Mouse (Mus musculus) liver, postnatal 0 days (tissue): Measurements from ENCODE around the gene Rgp1.

ENCODE experiments used
- CTCF ChIP-seq: sonication (generic); IDR thresholded peaks from 2 replicates; pipeline ENCODE4 v1.5.1; 2016; ENCODE audit warnings: antibody characterized with exemption, low read depth
- EP300 ChIP-seq: IDR thresholded peaks from 2 replicates; pipeline ENCODE4 v1.6.1; 2016; ENCODE audit warnings: antibody characterized with exemption, low read depth, mild to moderate bottlenecking

- no peak for TF ChIP-seq EP300
- no peak for TF ChIP-seq CTCF
Observed at GRCm38 (mm10) chr4:43633296-43633695, 54.8 kb downstream of the Rgp1 start.
